Mouse (Mus musculus) thymus, adult 2 months (tissue): ENCODE measurements around the gene Apoe. TPM values are rescaled to one million over a fixed set of nuclear protein-coding genes. Genes with fewer than 3 reads are reported as not detected.
A peak's percentile ranks its signal among the peaks of the same experiment; 100 is the strongest.

Experiments
- DNase-seq: peaks from one replicate; pipeline ENCODE4 v3.0.0; 2021
- H3K27ac ChIP-seq: fragments of 200-500 bp; 2 replicates; pipeline ENCODE4 v1.5.1; 2012; ENCODE audit warnings: low read length, control low read depth; ENCODE audit not compliant: control insufficient read depth, insufficient read depth
- H3K27me3 ChIP-seq: fragments of 200-500 bp; 2 replicates; pipeline ENCODE4 v1.6.1; 2012; ENCODE audit warnings: mild to moderate bottlenecking, low read length, moderate library complexity, mixed read lengths; ENCODE audit not compliant: control insufficient read depth, insufficient read depth
- H3K36me3 ChIP-seq: fragments of 200-500 bp; 2 replicates; pipeline ENCODE4 v1.6.1; 2012; ENCODE audit warnings: mild to moderate bottlenecking, low read length, moderate library complexity; ENCODE audit not compliant: control insufficient read depth, insufficient read depth
- H3K4me1 ChIP-seq: fragments of 200-500 bp; replicated peaks from 2 replicates; pipeline ENCODE4 v1.6.1; 2012; ENCODE audit warnings: low read length; ENCODE audit not compliant: control insufficient read depth, insufficient read depth
- H3K4me3 ChIP-seq: fragments of 200-500 bp; 2 replicates; pipeline ENCODE4 v1.5.1; 2012; ENCODE audit warnings: mild to moderate bottlenecking, low read length, control low read depth, moderate library complexity; ENCODE audit not compliant: control insufficient read depth, insufficient read depth
- CTCF ChIP-seq: fragments of 200-500 bp; IDR thresholded peaks from 2 replicates; pipeline ENCODE4 v1.5.1; 2012; ENCODE audit warnings: mild to moderate bottlenecking, control low read depth, low read length, moderate library complexity, borderline replicate concordance; ENCODE audit not compliant: control insufficient read depth, poor library complexity, insufficient read depth; ENCODE audit errors: extremely low read depth
- POLR2A ChIP-seq: fragments of 200-500 bp; IDR thresholded peaks from 2 replicates; pipeline ENCODE4 v1.6.1; 2012; ENCODE audit warnings: mild to moderate bottlenecking, low read length, control low read depth, moderate library complexity; ENCODE audit not compliant: control insufficient read depth, poor library complexity, insufficient read depth; ENCODE audit errors: extremely low read depth
- WGBS: fragments of 180-500 bp; shearing (Covaris S2); methylation state at CpG from one replicate; pipeline ENCODE4 v1.1.7; 2018; 5-methylcytosine and 5-hydroxymethylcytosine counted together
- polyA plus RNA-seq: library from polyadenylated mRNA; depleted of rRNA; stranded (reverse); fragments of >200 nt; gene quantifications from 2 replicates; pipeline ENCODE4 v1.2.3, GENCODE M21; 2012

The Apoe gene
- polyA plus RNA-seq, 1 experiment, result 2,086 TPM

GRCm38 (mm10) chr7:19743791-19744190 is 44.8 kb upstream of the Apoe start:
- H3K4me3 ChIP-seq, result no peak overlapping the region
- TF ChIP-seq POLR2A, result no peak
- no peak for TF ChIP-seq CTCF
- H3K27ac ChIP-seq, result no peak overlapping the region
- H3K36me3 ChIP-seq, result no peaks in the 10 kb centered on the region
- DNase-seq, result no peak
- H3K4me1 ChIP-seq, result peaks cover 1% of the 10 kb centered on the region
- H3K27me3 ChIP-seq, result no peaks in the 10 kb centered on the region; the same call in 1 of the 2 replicates
- 91% methylated on average over 6 of the region's 6 CpGs for WGBS

- H3K4me1 ChIP-seq, result no peaks in the 10 kb centered on the region; the same call in 1 of the 2 replicates
- no peak overlapping the region for H3K27ac ChIP-seq
- TF ChIP-seq POLR2A (no peak), CTCF (no peak)
- H3K27me3 ChIP-seq, result no peaks in the 10 kb centered on the region
- H3K4me3 ChIP-seq, result no peak overlapping the region
- no peak for DNase-seq
- 91% methylated on average over 5 of the region's 5 CpGs for WGBS
- H3K36me3 ChIP-seq, result no peaks in the 10 kb centered on the region
Measured at GRCm38 (mm10) chr7:19742468-19742867, 43.5 kb upstream of the Apoe start.

GRCm38 (mm10) chr7:19741329-19742031 is 42.5 kb upstream of the Apoe start:
- H3K4me1 ChIP-seq, result no peaks in the 10 kb centered on the region; the same call in 1 of the 2 replicates
- H3K27ac ChIP-seq, result peak overlapping the region; percentile 54; the same call in 1 of the 2 replicates
- H3K4me3 ChIP-seq, result no peak overlapping the region
- TF ChIP-seq POLR2A, result no peak
- TF ChIP-seq CTCF, result no peak
- DNase-seq, result no peak
- no peaks in the 10 kb centered on the region for H3K36me3 ChIP-seq
- WGBS, result 57% methylated on average over 8 of the region's 8 CpGs
- H3K27me3 ChIP-seq, result no peaks in the 10 kb centered on the region

- no peak for TF ChIP-seq POLR2A
- no peak for TF ChIP-seq CTCF
- no peaks in the 10 kb centered on the region for H3K36me3 ChIP-seq
- H3K4me1 ChIP-seq, result no peaks in the 10 kb centered on the region; the same call in 1 of the 2 replicates
- no peak overlapping the region for H3K27ac ChIP-seq
- H3K4me3 ChIP-seq, result no peak overlapping the region
- no peaks in the 10 kb centered on the region for H3K27me3 ChIP-seq
- DNase-seq, result no peak
- WGBS, result 64% methylated on average over 11 of the region's 11 CpGs
Measured at GRCm38 (mm10) chr7:19740269-19740668, 41.3 kb upstream of the Apoe start.

- TF ChIP-seq CTCF (no peak), POLR2A (no peak)
- Histone ChIP-seq H3K27ac (no peak overlapping the region), H3K4me1 (no peaks in the 10 kb centered on the region; the same call in 1 of the 2 replicates), H3K4me3 (no peak overlapping the region), H3K36me3 (no peaks in the 10 kb centered on the region), H3K27me3 (no peaks in the 10 kb centered on the region)
- no peak for DNase-seq
- 92% methylated on average over 3 of the region's 3 CpGs for WGBS
Measured at GRCm38 (mm10) chr7:19738771-19739170, 39.8 kb upstream of the Apoe start.

- WGBS, result 31% methylated on average over 16 of the region's 16 CpGs
- Histone ChIP-seq H3K4me1 (no peaks in the 10 kb centered on the region), H3K27ac (no peak overlapping the region), H3K36me3 (no peaks in the 10 kb centered on the region), H3K4me3 (no peak overlapping the region), H3K27me3 (no peaks in the 10 kb centered on the region)
- TF ChIP-seq POLR2A (no peak), CTCF (no peak)
- DNase-seq, result no peak
Measured at GRCm38 (mm10) chr7:19736389-19737057, 37.5 kb upstream of the Apoe start.

GRCm38 (mm10) chr7:19734178-19734666 is 35.2 kb upstream of the Apoe start:
- WGBS, result 96% methylated on average over 10 of the region's 10 CpGs
- Histone ChIP-seq H3K27ac (no peak overlapping the region), H3K4me1 (no peaks in the 10 kb centered on the region), H3K4me3 (no peak overlapping the region), H3K27me3 (no peaks in the 10 kb centered on the region), H3K36me3 (no peaks in the 10 kb centered on the region)
- DNase-seq, result no peak
- TF ChIP-seq POLR2A, result no peak
- TF ChIP-seq CTCF, result no peak
